Mouse (Mus musculus): ENCODE results near the gene Reep6. TPM values are rescaled to one million over a fixed set of nuclear protein-coding genes. Genes with fewer than 3 reads are reported as not detected.

The Reep6 gene
- polyA plus RNA-seq, 1 experiment from 2014 or later = 102 TPM

- Histone ChIP-seq H3K27ac (ENCODE audit: low read length) (peak within 1 kb of the TSS; percentile 76), H3K4me3 (ENCODE audit: low read depth, low read length) (peak within 1 kb of the TSS; percentile 82), H3K27me3 (ENCODE audit: control insufficient read depth, insufficient read depth, low read depth, low read length) (peaks cover 13% of the 10 kb centered on the region), H3K4me1 (ENCODE audit: control insufficient read depth, low read depth, low read length) (peaks cover 33% of the 10 kb centered on the region), H3K36me3 (ENCODE audit: control insufficient read depth, insufficient read depth) (peaks cover 19% of the 10 kb centered on the region), H3K9me3 (replicated peaks; ENCODE audit: control insufficient read depth, low read length) (no peaks in the 10 kb centered on the region), H3K4me2 (ENCODE audit: low read depth, low read length) (peak within 1 kb of the TSS; percentile 81), H3K9ac (ENCODE audit: low read depth, low read length) (peak within 1 kb of the TSS; percentile 87)
- ATAC-seq (ENCODE audit: low read depth) = peak; percentile 90
- under 1% methylated on average over 72 of the region's 72 CpGs for WGBS (ENCODE audit: insufficient replicate concordance)
Observed at GRCm38 (mm10) chr10:80292251-80293146, 37.3 kb upstream of the Reep6 start, which contains the start of gene Rps15. Gene Rps15 (plus strand): TSS chr10:80292453.

DNA sequence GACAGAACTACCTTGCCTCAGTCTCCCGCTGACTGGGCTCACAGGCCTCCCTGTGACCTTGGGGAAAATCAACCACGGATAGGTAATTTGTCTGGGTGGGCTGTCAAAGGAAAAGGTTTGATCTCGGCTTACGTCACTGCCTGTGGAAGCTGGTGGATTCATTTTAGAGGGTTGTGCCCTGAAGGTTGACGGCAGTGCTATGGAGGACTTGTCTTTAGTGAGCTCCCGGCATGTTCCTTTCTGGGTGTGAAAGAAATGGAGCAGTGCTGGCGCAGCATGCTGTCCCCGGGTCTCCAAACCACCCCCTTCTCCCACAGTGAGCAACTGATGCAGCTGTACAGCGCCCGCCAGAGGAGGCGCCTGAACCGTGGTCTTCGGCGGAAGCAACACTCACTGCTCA lies 36.4 kb upstream of the Reep6 start:
- Histone ChIP-seq H3K9ac (ENCODE audit: low read depth, low read length) (peak overlapping the region; percentile 87), H3K27me3 (ENCODE audit: control insufficient read depth, insufficient read depth, low read depth, low read length) (peaks cover 21% of the 10 kb centered on the region), H3K36me3 (ENCODE audit: control insufficient read depth, insufficient read depth) (peaks cover 12% of the 10 kb centered on the region), H3K4me2 (ENCODE audit: low read depth, low read length) (peak overlapping the region; percentile 81), H3K9me3 (replicated peaks; ENCODE audit: control insufficient read depth, low read length) (no peaks in the 10 kb centered on the region), H3K4me3 (ENCODE audit: low read depth, low read length) (peak overlapping the region; percentile 82), H3K27ac (ENCODE audit: low read length) (peak overlapping the region; percentile 76; the same call in 1 of the 2 replicates), H3K4me1 (ENCODE audit: control insufficient read depth, low read depth, low read length) (peaks cover 33% of the 10 kb centered on the region)
- no peak for ATAC-seq (ENCODE audit: low read depth)
- WGBS (ENCODE audit: insufficient replicate concordance) = 8% methylated on average over 14 of the region's 14 CpGs

DNA sequence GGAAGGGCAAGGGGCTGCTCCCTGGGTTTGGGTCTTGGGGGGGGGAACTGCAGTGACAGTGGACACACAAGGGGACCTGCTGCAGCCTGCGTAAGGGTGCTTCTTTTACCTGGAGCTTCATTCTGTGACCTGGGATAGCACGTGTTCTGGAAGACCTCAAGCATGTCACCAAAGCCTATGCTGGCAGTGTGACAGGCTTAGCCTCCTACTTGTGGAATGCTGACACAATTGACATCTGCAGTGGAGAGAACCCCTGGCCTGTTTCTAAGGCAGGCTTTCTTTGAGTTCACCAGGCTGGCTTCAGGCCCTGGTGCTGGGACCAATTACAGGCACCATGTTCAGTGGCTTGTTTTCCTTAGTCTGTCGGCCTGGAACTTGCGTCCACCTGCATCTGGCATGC lies 35.4 kb upstream of the Reep6 start:
- 78% methylated on average over 4 of the region's 4 CpGs for WGBS (ENCODE audit: insufficient replicate concordance)
- ATAC-seq (ENCODE audit: low read depth) = no peak
- H3K9ac ChIP-seq (ENCODE audit: low read depth, low read length) = no peak overlapping the region
- H3K4me3 ChIP-seq (ENCODE audit: low read depth, low read length) = no peak overlapping the region
- H3K36me3 ChIP-seq (ENCODE audit: control insufficient read depth, insufficient read depth) = peaks cover 11% of the 10 kb centered on the region
- peaks cover 33% of the 10 kb centered on the region for H3K4me1 ChIP-seq (ENCODE audit: control insufficient read depth, low read depth, low read length)
- no peak overlapping the region for H3K4me2 ChIP-seq (ENCODE audit: low read depth, low read length)
- H3K27me3 ChIP-seq (ENCODE audit: control insufficient read depth, insufficient read depth, low read depth, low read length) = peaks cover 31% of the 10 kb centered on the region
- H3K27ac ChIP-seq (ENCODE audit: low read length) = no peak overlapping the region
- H3K9me3 ChIP-seq (replicated peaks; ENCODE audit: control insufficient read depth, low read length) = no peaks in the 10 kb centered on the region

DNA sequence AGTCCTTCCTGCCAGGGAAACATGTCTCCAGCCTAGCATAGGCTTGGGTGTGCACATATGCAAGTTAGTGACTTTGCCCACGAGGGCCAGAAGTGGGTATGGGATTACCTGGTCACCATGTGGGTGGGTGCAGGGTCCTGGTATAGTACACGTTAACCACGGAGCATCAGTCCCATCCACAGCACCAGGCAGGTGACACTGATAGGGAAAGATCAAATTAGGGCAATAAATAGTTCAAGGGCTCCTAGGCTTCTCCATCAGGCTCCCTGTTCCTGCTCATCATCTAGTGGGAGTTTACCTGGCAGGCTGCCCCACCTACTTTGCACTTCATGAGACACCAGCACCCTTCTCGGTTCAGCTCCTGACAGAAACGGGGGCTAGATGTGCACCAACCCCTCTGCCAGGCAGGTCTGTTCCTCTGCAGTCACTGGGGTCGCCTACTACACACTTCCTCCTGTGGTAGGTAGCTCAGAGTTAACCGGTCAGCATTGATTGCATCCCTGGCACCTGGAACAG lies 34.9 kb upstream of the Reep6 start:
- H3K36me3 ChIP-seq (ENCODE audit: control insufficient read depth, insufficient read depth) = peaks cover 11% of the 10 kb centered on the region
- H3K9me3 ChIP-seq (replicated peaks; ENCODE audit: control insufficient read depth, low read length) = no peaks in the 10 kb centered on the region
- no peak overlapping the region for H3K4me2 ChIP-seq (ENCODE audit: low read depth, low read length)
- peaks cover 36% of the 10 kb centered on the region for H3K27me3 ChIP-seq (ENCODE audit: control insufficient read depth, insufficient read depth, low read depth, low read length)
- 31% methylated on average over 7 of the region's 7 CpGs for WGBS (ENCODE audit: insufficient replicate concordance)
- no peak overlapping the region for H3K27ac ChIP-seq (ENCODE audit: low read length)
- no peak for ATAC-seq (ENCODE audit: low read depth)
- peaks cover 33% of the 10 kb centered on the region for H3K4me1 ChIP-seq (ENCODE audit: control insufficient read depth, low read depth, low read length)
- no peak overlapping the region for H3K4me3 ChIP-seq (ENCODE audit: low read depth, low read length)
- no peak overlapping the region for H3K9ac ChIP-seq (ENCODE audit: low read depth, low read length)

DNA sequence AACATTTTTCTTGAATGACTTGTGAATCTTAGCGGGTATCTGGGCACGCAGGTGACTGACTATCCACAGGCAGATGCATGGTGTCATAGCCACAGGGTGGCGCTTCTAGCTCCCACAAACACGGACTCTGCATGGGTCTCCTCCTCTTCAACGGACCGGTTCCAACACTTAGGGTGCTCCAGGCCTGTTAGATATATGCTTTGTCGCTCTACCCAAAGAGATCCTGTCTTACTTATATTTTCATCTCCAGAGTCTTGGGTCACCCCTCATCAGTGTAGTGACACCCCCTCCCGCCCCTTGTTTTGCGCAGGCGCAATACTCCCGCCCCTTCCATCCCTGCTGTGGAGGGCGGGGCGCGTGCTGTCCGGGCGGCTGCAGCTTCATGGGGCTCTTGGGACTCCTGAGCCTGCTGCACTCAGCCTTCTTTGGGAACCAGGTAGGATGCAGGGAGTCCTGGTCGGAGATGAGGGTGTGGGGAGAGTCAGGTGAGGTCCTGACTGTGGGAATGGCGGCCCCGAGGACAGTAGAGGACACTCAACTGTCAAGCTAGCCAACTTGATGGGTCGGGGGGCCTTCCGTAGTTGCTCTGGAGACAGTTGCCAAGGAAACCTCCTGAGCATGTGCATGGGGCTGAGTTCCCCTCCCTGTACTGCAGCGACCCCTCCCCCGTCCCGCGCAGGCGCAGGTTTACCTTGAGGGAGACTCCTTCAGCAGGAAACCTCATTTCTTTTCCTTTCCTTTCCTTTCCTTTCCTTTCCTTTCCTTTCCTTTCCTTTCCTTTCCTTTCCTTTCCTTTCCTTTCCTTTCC lies 33.9 kb upstream of the Reep6 start, which contains the start of gene Apc2:
Gene Apc2, plus strand, starts transcription at position 360 of the 808 bp plus-strand sequence.
- peaks cover 33% of the 10 kb centered on the region for H3K4me1 ChIP-seq (ENCODE audit: control insufficient read depth, low read depth, low read length)
- WGBS (ENCODE audit: insufficient replicate concordance) = 9% methylated on average over 26 of the region's 26 CpGs

DNA sequence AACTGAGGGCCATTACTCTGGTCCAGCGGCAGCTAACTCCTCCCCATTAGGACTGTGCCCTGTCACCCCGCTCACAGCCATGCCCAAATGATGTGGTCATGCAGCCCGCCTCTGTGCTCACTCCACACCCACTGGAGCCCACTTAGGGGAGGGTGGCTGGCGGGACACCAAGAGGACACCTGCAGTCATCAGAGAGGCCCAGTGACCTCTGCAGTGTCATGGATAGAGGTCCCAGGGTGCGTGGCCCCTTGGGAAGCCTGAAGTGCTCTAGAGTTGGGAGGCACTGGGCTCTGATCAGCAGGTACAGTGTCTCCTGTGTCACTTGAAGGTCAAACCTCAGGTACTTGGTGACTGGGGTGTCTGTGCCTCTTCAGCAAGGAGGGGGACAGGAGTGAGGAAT lies 32.9 kb upstream of the Reep6 start:
- no peak for ATAC-seq (ENCODE audit: low read depth)
- Histone ChIP-seq H3K27ac (ENCODE audit: low read length) (no peak overlapping the region), H3K4me1 (ENCODE audit: control insufficient read depth, low read depth, low read length) (peaks cover 33% of the 10 kb centered on the region), H3K4me3 (ENCODE audit: low read depth, low read length) (no peak overlapping the region), H3K4me2 (ENCODE audit: low read depth, low read length) (no peak overlapping the region), H3K9ac (ENCODE audit: low read depth, low read length) (no peak overlapping the region), H3K36me3 (ENCODE audit: control insufficient read depth, insufficient read depth) (peaks cover 11% of the 10 kb centered on the region), H3K27me3 (ENCODE audit: control insufficient read depth, insufficient read depth, low read depth, low read length) (peaks cover 56% of the 10 kb centered on the region), H3K9me3 (replicated peaks; ENCODE audit: control insufficient read depth, low read length) (no peaks in the 10 kb centered on the region)
- 63% methylated on average over 5 of the region's 5 CpGs for WGBS (ENCODE audit: insufficient replicate concordance)

More for the DNA sequence above, 33.9 kb upstream of the Reep6 start, which contains the start of gene Apc2:
- peak within 1 kb of the TSS; percentile 37 for H3K4me3 ChIP-seq (ENCODE audit: low read depth, low read length)
- no peaks in the 10 kb centered on the region for H3K9me3 ChIP-seq (replicated peaks; ENCODE audit: control insufficient read depth, low read length)
- peak; percentile 19; the same call in 1 of the 2 replicates for ATAC-seq (ENCODE audit: low read depth)
- 0 out of 2 replicates have a peak within 1 kb of the TSS, but pooled peaks have one; percentile 5 for H3K9ac ChIP-seq (ENCODE audit: low read depth, low read length)
- H3K36me3 ChIP-seq (ENCODE audit: control insufficient read depth, insufficient read depth) = peaks cover 11% of the 10 kb centered on the region
- H3K4me2 ChIP-seq (ENCODE audit: low read depth, low read length) = peak within 1 kb of the TSS; percentile 49
- peaks cover 46% of the 10 kb centered on the region for H3K27me3 ChIP-seq (ENCODE audit: control insufficient read depth, insufficient read depth, low read depth, low read length)
- H3K27ac ChIP-seq (ENCODE audit: low read length) = no peak within 1 kb of the TSS

DNA sequence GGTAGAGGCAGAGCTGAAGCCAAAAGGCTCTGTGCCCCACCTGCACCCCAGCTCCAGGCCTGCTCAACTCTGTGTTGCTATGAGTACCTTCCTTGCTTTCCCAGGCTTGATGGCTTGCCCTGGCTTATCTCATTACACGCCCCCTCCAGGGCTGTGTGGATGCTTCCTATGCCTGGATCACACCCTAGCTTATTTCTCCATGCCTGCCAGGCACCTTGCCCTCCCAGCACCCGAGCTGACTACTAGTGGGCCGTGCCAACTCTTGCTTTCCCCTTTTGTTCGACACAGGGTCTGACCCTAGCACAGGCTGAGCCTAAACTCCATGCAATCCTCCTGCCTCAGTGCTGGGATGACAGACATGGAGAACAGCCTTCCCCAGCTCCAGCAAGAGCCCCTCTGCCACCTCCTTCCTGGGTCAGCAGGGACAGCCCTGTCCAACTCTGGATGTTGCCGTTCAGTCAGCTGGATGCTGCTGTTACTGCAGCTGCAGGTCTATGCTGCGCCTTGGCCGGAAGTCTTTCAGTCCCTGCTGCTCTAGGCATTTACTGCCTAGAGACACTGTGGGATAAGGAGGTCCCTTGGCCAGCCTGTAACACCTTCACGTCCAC lies 32.1 kb upstream of the Reep6 start:
- Histone ChIP-seq H3K9ac (ENCODE audit: low read depth, low read length) (no peak overlapping the region), H3K36me3 (ENCODE audit: control insufficient read depth, insufficient read depth) (peaks cover 11% of the 10 kb centered on the region), H3K27me3 (ENCODE audit: control insufficient read depth, insufficient read depth, low read depth, low read length) (peaks cover 63% of the 10 kb centered on the region), H3K9me3 (replicated peaks; ENCODE audit: control insufficient read depth, low read length) (no peaks in the 10 kb centered on the region), H3K4me3 (ENCODE audit: low read depth, low read length) (no peak overlapping the region), H3K27ac (ENCODE audit: low read length) (no peak overlapping the region), H3K4me2 (ENCODE audit: low read depth, low read length) (no peak overlapping the region), H3K4me1 (ENCODE audit: control insufficient read depth, low read depth, low read length) (peaks cover 32% of the 10 kb centered on the region)
- WGBS (ENCODE audit: insufficient replicate concordance) = 41% methylated on average over 8 of the region's 8 CpGs
- no peak for ATAC-seq (ENCODE audit: low read depth)

GRCm38 (mm10) chr10:80298571-80299281 lies 31.0 kb upstream of the Reep6 start:
- H3K4me1 ChIP-seq (ENCODE audit: control insufficient read depth, low read depth, low read length) = peaks cover 26% of the 10 kb centered on the region
- no peak for ATAC-seq (ENCODE audit: low read depth)
- H3K27ac ChIP-seq (ENCODE audit: low read length) = no peak overlapping the region
- H3K9ac ChIP-seq (ENCODE audit: low read depth, low read length) = no peak overlapping the region
- no peak overlapping the region for H3K4me2 ChIP-seq (ENCODE audit: low read depth, low read length)
- H3K4me3 ChIP-seq (ENCODE audit: low read depth, low read length) = no peak overlapping the region
- H3K9me3 ChIP-seq (replicated peaks; ENCODE audit: control insufficient read depth, low read length) = no peaks in the 10 kb centered on the region
- peaks cover 70% of the 10 kb centered on the region for H3K27me3 ChIP-seq (ENCODE audit: control insufficient read depth, insufficient read depth, low read depth, low read length)
- WGBS (ENCODE audit: insufficient replicate concordance) = 4% methylated on average over 26 of the region's 26 CpGs
- peaks cover 11% of the 10 kb centered on the region for H3K36me3 ChIP-seq (ENCODE audit: control insufficient read depth, insufficient read depth)
